Mouse (Mus musculus) MEL (cell line): Measurements from ENCODE around the gene Ap4e1.

Experiments
- CTCF ChIP-seq, 3 experiments: IDR thresholded peaks in 2 of 3; conservative IDR thresholded peaks in 1 of 3; 2 replicates each; pipeline ENCODE4 v1.5.1; 2011 to 2012; ENCODE audit warnings: low read length in 3 of 3, low read depth in 2 of 3, mild to moderate bottlenecking in 2 of 3, improper control_type of control experiment in 1 of 3, inconsistent platforms in 1 of 3, mixed read lengths in 1 of 3, moderate library complexity in 1 of 3; ENCODE audit not compliant: control insufficient read depth in 1 of 3, insufficient read depth in 1 of 3, poor library complexity in 1 of 3, severe bottlenecking in 1 of 3
- E2F4 ChIP-seq: IDR thresholded peaks from 2 replicates; pipeline ENCODE4 v1.6.1; 2011; ENCODE audit warnings: low read depth, low read length, improper control_type of control experiment, borderline replicate concordance
- HCFC1 ChIP-seq: IDR thresholded peaks from 2 replicates; pipeline ENCODE4 v1.6.1; 2012; ENCODE audit warnings: low read depth, mild to moderate bottlenecking, inconsistent platforms, low read length, improper control_type of control experiment, moderate library complexity
- MEF2A ChIP-seq: IDR thresholded peaks from 2 replicates; pipeline ENCODE4 v1.6.1; 2014; ENCODE audit warnings: low read depth, mild to moderate bottlenecking, inconsistent platforms, low read length, improper control_type of control experiment; ENCODE audit not compliant: poor library complexity, insufficient replicate concordance, severe bottlenecking; ENCODE audit errors: extremely low read depth
- MXI1 ChIP-seq: IDR thresholded peaks from 2 replicates; pipeline ENCODE4 v1.6.1; 2011; ENCODE audit warnings: mild to moderate bottlenecking, low read depth, low read length, improper control_type of control experiment
- MYB ChIP-seq: IDR thresholded peaks from 2 replicates; pipeline ENCODE4 v1.6.1; 2011; ENCODE audit warnings: mild to moderate bottlenecking, low read depth, low read length, improper control_type of control experiment
- NELFE ChIP-seq: IDR thresholded peaks from 2 replicates; pipeline ENCODE4 v1.6.1; 2011; ENCODE audit warnings: low read depth, low read length, improper control_type of control experiment
- POLR2A ChIP-seq, 2 experiments: IDR thresholded peaks; 2 replicates each; pipeline ENCODE4 v1.6.1; 2011 to 2012; ENCODE audit warnings: low read length in 2 of 2, mild to moderate bottlenecking in 2 of 2, control low read depth in 1 of 2, improper control_type of control experiment in 1 of 2, low read depth in 1 of 2, moderate library complexity in 1 of 2; ENCODE audit not compliant: control insufficient read depth in 1 of 2, insufficient read depth in 1 of 2, poor library complexity in 1 of 2
- SIN3A ChIP-seq: IDR thresholded peaks from 2 replicates; pipeline ENCODE4 v1.6.1; 2012; ENCODE audit warnings: low read length, improper control_type of control experiment, inconsistent platforms
- ZC3H11A ChIP-seq: IDR thresholded peaks from 2 replicates; pipeline ENCODE4 v1.6.1; 2012; ENCODE audit warnings: low read depth, mild to moderate bottlenecking, inconsistent platforms, low read length, improper control_type of control experiment
- ZMIZ1 ChIP-seq: IDR thresholded peaks from 2 replicates; pipeline ENCODE4 v1.6.1; 2012; ENCODE audit warnings: low read depth, mild to moderate bottlenecking, inconsistent platforms, low read length, improper control_type of control experiment, moderate library complexity

DNA sequence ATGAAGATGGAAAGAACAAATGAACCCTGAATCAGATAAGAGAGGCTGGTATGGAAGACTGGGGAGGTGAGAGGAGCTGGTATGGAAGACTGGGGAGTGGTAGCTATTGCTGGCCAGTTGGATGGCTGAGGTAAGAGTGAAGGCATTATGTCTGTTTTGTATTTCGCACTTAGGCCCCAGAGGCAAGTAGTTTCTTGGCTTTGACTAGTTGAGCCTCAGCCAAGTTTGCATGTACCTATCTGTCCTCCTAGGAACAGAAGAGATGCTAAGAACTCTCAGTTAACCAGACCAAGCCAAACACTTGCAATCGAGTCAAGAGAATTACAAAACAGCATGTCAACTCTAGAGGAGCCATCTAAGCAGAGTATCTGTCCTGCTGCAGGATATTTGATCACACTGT, 65.6 kb downstream of the Ap4e1 start:
- TF ChIP-seq MXI1 (no peak), NELFE (no peak), CTCF (IDR thresholded peaks at IDR 0.05 in 2 of 3, conservative IDR thresholded peaks at IDR 0.05 in 1 of 3; ENCODE audit: control insufficient read depth in 1 of 3, insufficient read depth in 1 of 3, low read depth in 2 of 3, low read length in 3 of 3, poor library complexity in 1 of 3, severe bottlenecking in 1 of 3) (no peak), MYB (no peak), POLR2A (IDR thresholded peaks at IDR 0.05; ENCODE audit: control insufficient read depth in 1 of 2, insufficient read depth in 1 of 2, low read depth in 1 of 2, low read length in 2 of 2, poor library complexity in 1 of 2) (no peak), MEF2A (no peak), ZMIZ1 (no peak), HCFC1 (no peak), ZC3H11A (no peak), SIN3A (no peak), E2F4 (no peak)
